In the genomic region with DNA sequence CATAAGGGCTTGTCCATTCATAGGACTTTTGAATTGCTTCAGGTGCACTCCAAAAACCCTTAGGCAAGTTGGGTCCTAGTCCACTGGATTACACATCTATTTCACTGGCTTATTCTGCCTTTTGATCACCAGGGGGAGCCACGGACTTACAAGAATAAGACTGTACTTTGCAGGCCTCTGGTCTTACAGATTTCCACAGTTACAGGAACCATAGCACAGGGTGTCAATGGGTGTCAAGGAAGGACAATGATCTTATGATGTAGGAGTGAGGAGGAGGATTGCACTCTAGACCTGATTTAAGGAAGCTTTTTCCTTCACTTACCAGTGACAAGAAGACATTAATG, we compare ENCODE assay signal across 8 mouse cellular contexts. TPM values are rescaled to one million over a fixed set of nuclear protein-coding genes. Genes with fewer than 3 reads are reported as not detected.
DNase-seq lines count a peak whose midpoint lies in the region.

No protein-coding gene starts in this region.

- DNase-seq in gastrocnemius, postnatal 25 days: peak; percentile 4
- DNase-seq in gastrocnemius, adult 8-10 months (ENCODE audit: low spot score in 2 of 2): no peak
- peak; percentile 49 for DNase-seq in thymus, postnatal 0 days (ENCODE audit: low spot score)
- DNase-seq in thymus, postnatal 25 days: no peak
- DNase-seq in embryo, embryonic 11 days: peak; percentile 74
- peak; percentile 63 for DNase-seq in lung, postnatal 14 days
- DNase-seq in left cerebral cortex, adult 8-10 months (ENCODE audit: low spot score in 2 of 2): no peak
- DNase-seq in cerebellum, adult 11 months: no peak

RNA-seq across cellular contexts. Expression of a gene that starts 12.0 kb away (rescaled TPM):
- 10 to 100 TPM; 54.3 to 55.0 TPM for total RNA-seq in gastrocnemius, postnatal 25 days (2021)
- total RNA-seq in gastrocnemius, adult 8-10 months (2022): 10 to 100 TPM; 29.5 to 36.0 (median 34.7) TPM
- 221 and 276 TPM in 2 replicates for polyA plus RNA-seq in thymus, postnatal 0 days (2015; fragmentation: Nextera tagmentation; extraction: Ambion mirVana)
- total RNA-seq in left cerebral cortex, adult 8-10 months (2022): 100 to 1,000 TPM in 2 of 4 experiments, 10 to 100 TPM in 2; 94.8 to 105 (median 98.7) TPM

RNA-seq across cellular contexts. Expression of a gene that starts 16.5 kb away (rescaled TPM):
- total RNA-seq in gastrocnemius, postnatal 25 days (2021): 1 to 10 TPM; 6.2 to 6.3 TPM
- 1 to 10 TPM; 3.3 to 6.3 (median 4.1) TPM for total RNA-seq in gastrocnemius, adult 8-10 months (2022)
- 8.9 and 10.0 TPM in 2 replicates for polyA plus RNA-seq in thymus, postnatal 0 days (2015; fragmentation: Nextera tagmentation; extraction: Ambion mirVana)
- total RNA-seq in left cerebral cortex, adult 8-10 months (2022): 10 to 100 TPM; 51.6 to 56.5 (median 52.8) TPM

Comparison
In these comparisons a context has a peak if more than half of its experiments do, and no peak if none do; other contexts are left out.
1. DNase-seq: peak in gastrocnemius, postnatal 25 days (single experiment), thymus, postnatal 0 days (single experiment), embryo, embryonic 11 days (single experiment) and lung, postnatal 14 days (single experiment); none in gastrocnemius, adult 8-10 months (0 of 2), thymus, postnatal 25 days (single experiment), left cerebral cortex, adult 8-10 months (0 of 2) and cerebellum, adult 11 months (single experiment).
2. RNA of a gene that starts 16.5 kb away (total RNA-seq): 51.6 to 56.5 TPM in left cerebral cortex, adult 8-10 months; 6.2 to 6.3 TPM in gastrocnemius, postnatal 25 days and 3.3 to 6.3 TPM in gastrocnemius, adult 8-10 months; every median in the first group is over 4 times any median in the second.